29 mouse cellular contexts compared by ENCODE assay signal in genomic region chr3:92481249-92481648, GRCm38 (mm10). TPM values are rescaled to one million over a fixed set of nuclear protein-coding genes. Genes with fewer than 3 reads are reported as not detected.
DNase-seq lines count a peak whose midpoint lies in the region; ATAC-seq and TF ChIP-seq lines count a peak whose summit lies in the region.
"Not testable (repeated sequence)": the region's sequence is repeated elsewhere in the genome, so short reads cannot be mapped to it uniquely, and the experiment has no call there.
"Had no signal": no experiment of that assay in that cellular context is flagged by ENCODE, and none has a peak within 500 bp of the region (broad histone marks: within the 10 kb centered on the region; RNA-seq: fewer than 3 reads in every experiment).

No protein-coding gene starts in this region.

- CTCF ChIA-PET in Patski (lab: Charles Lee): interaction anchor here (0.6 to 4.4 kb wide), 4 partner anchors 12 to 30 kb away, joined by 3 to 28 read pairs (median 4); no protein-coding TSS in a partner anchor

- H3K4me3 ChIP-seq in forebrain, postnatal 0 days (ENCODE audit: low read depth, low read length); intestine, postnatal 0 days (ENCODE audit: low read depth, low read length); left cerebral cortex, adult 2 months; lung, postnatal 0 days (ENCODE audit: low read depth, low read length); stomach, postnatal 0 days (ENCODE audit: low read depth, low read length): not testable (repeated sequence)

- H3K27me3 ChIP-seq in Patski; forebrain, postnatal 0 days (ENCODE audit: insufficient read depth, low read length); intestine, postnatal 0 days (replicated peaks; ENCODE audit: control insufficient read depth, insufficient read depth, low read length); lung, postnatal 0 days (replicated peaks; ENCODE audit: insufficient read depth, low read length); stomach, postnatal 0 days (ENCODE audit: control insufficient read depth, insufficient read depth, low read length): not testable (repeated sequence)

- H3K4me1 ChIP-seq in forebrain, postnatal 0 days (ENCODE audit: insufficient read depth); intestine, postnatal 0 days (replicated peaks; ENCODE audit: control insufficient read depth, insufficient read depth, low read length); lung, postnatal 0 days (ENCODE audit: insufficient read depth, low read depth, low read length); stomach, postnatal 0 days (replicated peaks; ENCODE audit: control insufficient read depth, insufficient read depth): not testable (repeated sequence)

- POLR2A ChIA-PET in Patski (lab: Charles Lee): not testable (repeated sequence)

- not testable (repeated sequence) for H3K9me3 ChIP-seq in forebrain, postnatal 0 days (ENCODE audit: low read length); intestine, postnatal 0 days (ENCODE audit: control insufficient read depth); lung, postnatal 0 days (ENCODE audit: low read length); stomach, postnatal 0 days (ENCODE audit: control insufficient read depth, low read length)

- H3K9ac ChIP-seq in forebrain, postnatal 0 days; intestine, postnatal 0 days (ENCODE audit: low read depth, low read length); lung, postnatal 0 days (replicated peaks; ENCODE audit: low read depth); stomach, postnatal 0 days (ENCODE audit: low read length): not testable (repeated sequence)

- ATAC-seq in Patski; forebrain, postnatal 0 days; intestine, postnatal 0 days; lung, postnatal 0 days; stomach, postnatal 0 days (ENCODE audit: low FRiP score, low TSS enrichment): not testable (repeated sequence)

- intact Hi-C loops in left cerebral cortex, adult 2 months (cut with DNase I): not testable (repeated sequence)

- in situ Hi-C loops in Patski (cut with MboI; ENCODE audit: low pct_unique_long_range_greater_than_20kb): not testable (repeated sequence)

- TF ChIP-seq CTCF in Patski (IDR thresholded peaks at IDR 0.05): peak; percentile 56
- peak; percentile 28 for TF ChIP-seq CTCF in forebrain, postnatal 0 days (IDR thresholded peaks at IDR 0.05; ENCODE audit: low read depth)
- TF ChIP-seq CTCF in intestine, postnatal 0 days (IDR thresholded peaks at IDR 0.05; ENCODE audit: low read depth): peak; percentile 61
- TF ChIP-seq CTCF in left cerebral cortex, adult 2 months (IDR thresholded peaks at IDR 0.05): peak; percentile 6
- peak; percentile 54 for TF ChIP-seq CTCF in lung, postnatal 0 days (IDR thresholded peaks at IDR 0.05)
- peak; percentile 61 for TF ChIP-seq CTCF in stomach, postnatal 0 days (IDR thresholded peaks at IDR 0.05; ENCODE audit: low read depth)

- not testable (repeated sequence) for H3K36me3 ChIP-seq in forebrain, postnatal 0 days (ENCODE audit: insufficient read depth); intestine, postnatal 0 days (ENCODE audit: control insufficient read depth, insufficient read depth); lung, postnatal 0 days (ENCODE audit: insufficient read depth, low read length); stomach, postnatal 0 days (ENCODE audit: control insufficient read depth, insufficient read depth, low read length)

- not testable (repeated sequence) for TF ChIP-seq EP300 in lung, postnatal 0 days (IDR thresholded peaks at IDR 0.05); stomach, postnatal 0 days (optimal IDR thresholded peaks at IDR 0.05)

- DNase-seq in 416B (ENCODE audit: low read depth): peak; percentile 28
- not testable (repeated sequence) for DNase-seq in Patski (ENCODE audit: low read depth, low spot score); forebrain, postnatal 0 days; left cerebral cortex, adult 2 months (ENCODE audit: extremely low spot score in 1 of 2, low spot score in 2 of 2); lung, postnatal 0 days (ENCODE audit: low spot score); stomach, postnatal 0 days (ENCODE audit: low spot score)
- peak; percentile 13 for DNase-seq in adrenal gland, postnatal 14 days

- not testable (repeated sequence) for H3K4me2 ChIP-seq in forebrain, postnatal 0 days (ENCODE audit: low read depth); intestine, postnatal 0 days (replicated peaks; ENCODE audit: low read depth); lung, postnatal 0 days (replicated peaks; ENCODE audit: low read depth, low read length); stomach, postnatal 0 days (replicated peaks; ENCODE audit: low read depth)

- H3K27ac ChIP-seq in forebrain, postnatal 0 days (ENCODE audit: low read depth, low read length); intestine, postnatal 0 days (ENCODE audit: low read depth, low read length); left cerebral cortex, adult 2 months; lung, postnatal 0 days (ENCODE audit: low read length); stomach, postnatal 0 days (replicated peaks): not testable (repeated sequence)

RNA-seq across cellular contexts. Expression of gene Sprr1a, which starts 4.4 kb away (rescaled TPM):
- polyA plus RNA-seq in Patski (2021): 14.1 TPM
- not detected in 2 replicates for total RNA-seq in adrenal gland, postnatal 14 days (2021)
- not detected in 2 replicates for total RNA-seq in forebrain, postnatal 0 days (2014; rRNA removed)
- not detected in 2 replicates for polyA plus RNA-seq in forebrain, postnatal 0 days (2015; fragmentation: Nextera tagmentation; extraction: Ambion mirVana)
- 3.8 and 5.4 TPM in 2 replicates for polyA plus RNA-seq in intestine, postnatal 0 days (2015; fragmentation: Nextera tagmentation; extraction: Ambion mirVana)
- total RNA-seq in left cerebral cortex, adult 2 months (2021): not detected
- 2.0 and 2.7 TPM in 2 replicates for polyA plus RNA-seq in lung, postnatal 0 days (2015; fragmentation: Nextera tagmentation; extraction: Ambion mirVana)
- 1,567 and 1,571 TPM in 2 replicates for polyA plus RNA-seq in stomach, postnatal 0 days (2015; fragmentation: Nextera tagmentation; extraction: Ambion mirVana)
- total RNA-seq: adrenal gland, postnatal 25 days; gastrocnemius, adult 18-20 months; gastrocnemius, postnatal 36 days; heart, postnatal 36 days; left cerebral cortex, adult 18-20 months; left cerebral cortex, postnatal 36 days; megakaryocyte progenitor cell, adult 5-6 weeks had no signal
- polyA plus RNA-seq: activated CD4-positive, CD25-positive, alpha-beta regulatory T cell, adult 4 months; forebrain, embryonic 11.5 days; heart, embryonic 14.5 days; hindbrain, embryonic 14.5 days; liver, embryonic 16.5 days; midbrain, embryonic 13.5 days; neural tube, embryonic 11.5 days had no signal

RNA-seq across cellular contexts. Expression of gene Sprr4, which starts 19.0 kb away (rescaled TPM):
- polyA plus RNA-seq in Patski (2021): not detected
- not detected in 2 replicates for total RNA-seq in adrenal gland, postnatal 14 days (2021)
- not detected in 2 replicates for total RNA-seq in forebrain, postnatal 0 days (2014; rRNA removed)
- polyA plus RNA-seq in forebrain, postnatal 0 days (2015; fragmentation: Nextera tagmentation; extraction: Ambion mirVana): not detected in 2 replicates
- not detected in 2 replicates for polyA plus RNA-seq in intestine, postnatal 0 days (2015; fragmentation: Nextera tagmentation; extraction: Ambion mirVana)
- total RNA-seq in left cerebral cortex, adult 2 months (2021): not detected
- polyA plus RNA-seq in lung, postnatal 0 days (2015; fragmentation: Nextera tagmentation; extraction: Ambion mirVana): not detected in 2 replicates
- polyA plus RNA-seq in stomach, postnatal 0 days (2015; fragmentation: Nextera tagmentation; extraction: Ambion mirVana): 1.3 and 1.5 TPM in 2 replicates
- total RNA-seq: adrenal gland, postnatal 25 days; gastrocnemius, adult 18-20 months; gastrocnemius, postnatal 36 days; heart, adult 8-10 months; heart, postnatal 36 days; left cerebral cortex, adult 18-20 months; left cerebral cortex, postnatal 36 days; megakaryocyte progenitor cell, adult 5-6 weeks had no signal
- polyA plus RNA-seq: activated CD4-positive, CD25-positive, alpha-beta regulatory T cell, adult 4 months; embryonic facial prominence, embryonic 12.5 days; forebrain, embryonic 11.5 days; heart, embryonic 14.5 days; hindbrain, embryonic 14.5 days; intestine, embryonic 14.5 days; kidney, embryonic 14.5 days; limb, embryonic 15.5 days; liver, embryonic 16.5 days; midbrain, embryonic 13.5 days; neural tube, embryonic 11.5 days; testis, adult 2 months; urinary bladder, adult 2 months had no signal

RNA-seq across cellular contexts. Expression of gene Sprr3, which starts 22.7 kb away (rescaled TPM):
- not detected for polyA plus RNA-seq in Patski (2021)
- total RNA-seq in adrenal gland, postnatal 14 days (2021): not detected in 2 replicates
- total RNA-seq in forebrain, postnatal 0 days (2014; rRNA removed): not detected in 2 replicates
- not detected in 2 replicates for polyA plus RNA-seq in forebrain, postnatal 0 days (2015; fragmentation: Nextera tagmentation; extraction: Ambion mirVana)
- not detected in 2 replicates for polyA plus RNA-seq in intestine, postnatal 0 days (2015; fragmentation: Nextera tagmentation; extraction: Ambion mirVana)
- not detected for total RNA-seq in left cerebral cortex, adult 2 months (2021)
- not detected in 2 replicates for polyA plus RNA-seq in lung, postnatal 0 days (2015; fragmentation: Nextera tagmentation; extraction: Ambion mirVana)
- 1,930 and 1,986 TPM in 2 replicates for polyA plus RNA-seq in stomach, postnatal 0 days (2015; fragmentation: Nextera tagmentation; extraction: Ambion mirVana)
- total RNA-seq: adrenal gland, postnatal 25 days; gastrocnemius, adult 18-20 months; gastrocnemius, postnatal 36 days; heart, adult 8-10 months; heart, postnatal 36 days; left cerebral cortex, adult 18-20 months; left cerebral cortex, postnatal 36 days; megakaryocyte progenitor cell, adult 5-6 weeks had no signal
- polyA plus RNA-seq: activated CD4-positive, CD25-positive, alpha-beta regulatory T cell, adult 4 months; embryonic facial prominence, embryonic 12.5 days; forebrain, embryonic 11.5 days; heart, embryonic 14.5 days; hindbrain, embryonic 14.5 days; intestine, embryonic 14.5 days; kidney, embryonic 14.5 days; liver, embryonic 16.5 days; midbrain, embryonic 13.5 days; neural tube, embryonic 11.5 days; testis, adult 2 months had no signal

RNA-seq across cellular contexts. Expression of gene Sprr1b, which starts 42.7 kb away (rescaled TPM):
- polyA plus RNA-seq in Patski (2021): 0.19 TPM
- not detected in 2 replicates for total RNA-seq in adrenal gland, postnatal 14 days (2021)
- not detected in 2 replicates for total RNA-seq in forebrain, postnatal 0 days (2014; rRNA removed)
- polyA plus RNA-seq in forebrain, postnatal 0 days (2015; fragmentation: Nextera tagmentation; extraction: Ambion mirVana): not detected in 2 replicates
- polyA plus RNA-seq in intestine, postnatal 0 days (2015; fragmentation: Nextera tagmentation; extraction: Ambion mirVana): not detected in 2 replicates
- not detected for total RNA-seq in left cerebral cortex, adult 2 months (2021)
- polyA plus RNA-seq in lung, postnatal 0 days (2015; fragmentation: Nextera tagmentation; extraction: Ambion mirVana): not detected in 2 replicates
- polyA plus RNA-seq in stomach, postnatal 0 days (2015; fragmentation: Nextera tagmentation; extraction: Ambion mirVana): 17.1 and 19.3 TPM in 2 replicates
- total RNA-seq: adrenal gland, postnatal 25 days; gastrocnemius, adult 18-20 months; gastrocnemius, postnatal 36 days; heart, adult 8-10 months; heart, postnatal 36 days; left cerebral cortex, adult 18-20 months; left cerebral cortex, postnatal 36 days; megakaryocyte progenitor cell, adult 5-6 weeks had no signal
- polyA plus RNA-seq: activated CD4-positive, CD25-positive, alpha-beta regulatory T cell, adult 4 months; embryonic facial prominence, embryonic 12.5 days; forebrain, embryonic 11.5 days; heart, embryonic 14.5 days; hindbrain, embryonic 14.5 days; intestine, embryonic 14.5 days; kidney, embryonic 14.5 days; liver, embryonic 16.5 days; midbrain, embryonic 13.5 days; neural tube, embryonic 11.5 days; testis, adult 2 months; urinary bladder, adult 2 months had no signal

RNA-seq across cellular contexts. Expression of gene Sprr2k, which starts 48.9 kb away (rescaled TPM):
- not detected for polyA plus RNA-seq in Patski (2021)
- not detected in 2 replicates for total RNA-seq in adrenal gland, postnatal 14 days (2021)
- not detected in 2 replicates for total RNA-seq in forebrain, postnatal 0 days (2014; rRNA removed)
- not detected in 2 replicates for polyA plus RNA-seq in forebrain, postnatal 0 days (2015; fragmentation: Nextera tagmentation; extraction: Ambion mirVana)
- polyA plus RNA-seq in intestine, postnatal 0 days (2015; fragmentation: Nextera tagmentation; extraction: Ambion mirVana): not detected in 2 replicates
- total RNA-seq in left cerebral cortex, adult 2 months (2021): not detected
- polyA plus RNA-seq in lung, postnatal 0 days (2015; fragmentation: Nextera tagmentation; extraction: Ambion mirVana): not detected in 2 replicates
- polyA plus RNA-seq in stomach, postnatal 0 days (2015; fragmentation: Nextera tagmentation; extraction: Ambion mirVana): 8.3 and 9.2 TPM in 2 replicates
- total RNA-seq: adrenal gland, postnatal 25 days; gastrocnemius, adult 18-20 months; gastrocnemius, postnatal 36 days; heart, adult 8-10 months; heart, postnatal 36 days; left cerebral cortex, adult 18-20 months; left cerebral cortex, postnatal 36 days; megakaryocyte progenitor cell, adult 5-6 weeks had no signal
- polyA plus RNA-seq: activated CD4-positive, CD25-positive, alpha-beta regulatory T cell, adult 4 months; embryonic facial prominence, embryonic 12.5 days; forebrain, embryonic 11.5 days; heart, embryonic 14.5 days; hindbrain, embryonic 14.5 days; kidney, embryonic 14.5 days; liver, embryonic 16.5 days; midbrain, embryonic 13.5 days; neural tube, embryonic 11.5 days; testis, adult 2 months; urinary bladder, adult 2 months had no signal

Comparison
In these comparisons a context has a peak if more than half of its experiments do, and no peak if none do; other contexts are left out.
1. CTCF ChIP-seq: peak in every context shown above with its lines; median percentile 61 in intestine, postnatal 0 days; 61 in stomach, postnatal 0 days; 56 in Patski; 54 in lung, postnatal 0 days; 28 in forebrain, postnatal 0 days; 6 in left cerebral cortex, adult 2 months.
2. RNA of gene Sprr1a, which starts 4.4 kb away (polyA plus RNA-seq): 1,567 to 1,571 TPM in stomach, postnatal 0 days; 14.1 TPM in Patski (single experiment), 3.8 to 5.4 TPM in intestine, postnatal 0 days, 2.0 to 2.7 TPM in lung, postnatal 0 days and not detected in forebrain, postnatal 0 days; every median in the first group is over 100 times any median in the second.
3. RNA of gene Sprr3, which starts 22.7 kb away (polyA plus RNA-seq): 1,930 to 1,986 TPM in stomach, postnatal 0 days; not detected in intestine, postnatal 0 days, not detected in Patski (single experiment), not detected in forebrain, postnatal 0 days and not detected in lung, postnatal 0 days; every median in the first group is over 1,000 times any median in the second.